Mouse (Mus musculus) small intestine, adult 2 months (tissue): Measurements from ENCODE around the gene 6430531B16Rik.

Experiments
- CTCF ChIP-seq: fragments of 200-500 bp; IDR thresholded peaks from 2 replicates; pipeline ENCODE4 v1.5.1; 2012; ENCODE audit warnings: low read depth, mild to moderate bottlenecking, control low read depth, inconsistent platforms, low read length, moderate library complexity, mixed read lengths; ENCODE audit not compliant: insufficient replicate concordance, insufficient read length; ENCODE audit errors: extremely low read depth
- POLR2A ChIP-seq: fragments of 200-500 bp; IDR thresholded peaks from 2 replicates; pipeline ENCODE4 v1.6.1; 2012; ENCODE audit warnings: low read depth, mild to moderate bottlenecking, control low read depth, inconsistent platforms, low read length, moderate library complexity

DNA sequence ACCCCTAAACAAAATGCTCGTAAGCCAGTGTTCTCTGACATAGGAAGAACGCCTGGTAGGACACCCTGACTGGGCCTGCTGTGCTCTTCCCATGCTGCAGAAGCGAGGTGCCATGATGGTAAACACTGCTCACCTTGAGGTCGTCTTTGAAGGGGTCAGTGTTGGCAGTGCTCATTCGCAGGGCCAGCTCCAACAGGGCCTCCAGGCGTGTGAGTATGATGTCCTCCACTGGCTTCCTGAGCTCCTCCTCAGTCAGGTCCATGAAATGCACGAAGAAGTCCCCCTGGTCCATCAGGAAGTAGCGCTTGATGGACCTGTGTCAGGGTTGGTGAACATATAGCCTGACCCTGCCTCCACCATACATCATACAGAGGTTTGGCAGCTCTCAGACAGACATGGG lies 26.1 kb upstream of the 6430531B16Rik start:
- TF ChIP-seq CTCF (no peak), POLR2A (no peak)
